Mouse (Mus musculus) gastrocnemius, postnatal 36 days (tissue): ENCODE results near the gene Olfr433. TPM values are rescaled to one million over a fixed set of nuclear protein-coding genes. Genes with fewer than 3 reads are reported as not detected.

Experiments used
- total RNA-seq, 2 experiments: library from RNA; stranded (reverse); gene quantifications; 2 replicates each; pipeline ENCODE4 v1.2.3; 2021

The Olfr433 gene
- total RNA-seq, 2 experiments from 2014 or later = not detected

Other genes starting within 250 kb of the Olfr433 start
- 1 to 10 TPM in 1 of 2 experiments, under 1 TPM in 1; 0.84 to 1.2 TPM for gene Ifi211, start 127.7 kb upstream of the Olfr433 start, total RNA-seq
- 1 to 10 TPM; 2.7 to 5.2 TPM for gene Mndal, start 98.2 kb upstream of the Olfr433 start, total RNA-seq
- gene Ifi203, start 98.0 kb upstream of the Olfr433 start, total RNA-seq = 1 to 10 TPM; 3.3 to 3.9 TPM
- not detected for gene Ifi202b, start 58.0 kb upstream of the Olfr433 start, total RNA-seq
- gene Ifi205, start 8.9 kb upstream of the Olfr433 start, total RNA-seq = 1 to 10 TPM; 6.5 to 8.5 TPM
- gene Olfr432, start 8.5 kb downstream of the Olfr433 start, total RNA-seq = not detected
- gene Olfr430, start 25.9 kb downstream of the Olfr433 start, total RNA-seq = not detected
- gene Olfr429, start 43.6 kb downstream of the Olfr433 start, total RNA-seq = not detected
- not detected for gene Olfr427, start 56.2 kb downstream of the Olfr433 start, total RNA-seq
- gene Olfr231, start 80.5 kb downstream of the Olfr433 start, total RNA-seq = not detected
- gene Olfr424, start 90.8 kb downstream of the Olfr433 start, total RNA-seq = not detected
- gene Olfr420, start 114.9 kb downstream of the Olfr433 start, total RNA-seq = not detected
- gene Spta1, start 132.1 kb downstream of the Olfr433 start, total RNA-seq = under 1 TPM; 0.15 to 0.18 TPM
- gene Olfr419, start 211.4 kb downstream of the Olfr433 start, total RNA-seq = not detected